Mouse (Mus musculus): ENCODE data around the gene Pvr.
A peak's percentile ranks its signal among the peaks of the same experiment; 100 is the strongest.

Pvr gene

DNA sequence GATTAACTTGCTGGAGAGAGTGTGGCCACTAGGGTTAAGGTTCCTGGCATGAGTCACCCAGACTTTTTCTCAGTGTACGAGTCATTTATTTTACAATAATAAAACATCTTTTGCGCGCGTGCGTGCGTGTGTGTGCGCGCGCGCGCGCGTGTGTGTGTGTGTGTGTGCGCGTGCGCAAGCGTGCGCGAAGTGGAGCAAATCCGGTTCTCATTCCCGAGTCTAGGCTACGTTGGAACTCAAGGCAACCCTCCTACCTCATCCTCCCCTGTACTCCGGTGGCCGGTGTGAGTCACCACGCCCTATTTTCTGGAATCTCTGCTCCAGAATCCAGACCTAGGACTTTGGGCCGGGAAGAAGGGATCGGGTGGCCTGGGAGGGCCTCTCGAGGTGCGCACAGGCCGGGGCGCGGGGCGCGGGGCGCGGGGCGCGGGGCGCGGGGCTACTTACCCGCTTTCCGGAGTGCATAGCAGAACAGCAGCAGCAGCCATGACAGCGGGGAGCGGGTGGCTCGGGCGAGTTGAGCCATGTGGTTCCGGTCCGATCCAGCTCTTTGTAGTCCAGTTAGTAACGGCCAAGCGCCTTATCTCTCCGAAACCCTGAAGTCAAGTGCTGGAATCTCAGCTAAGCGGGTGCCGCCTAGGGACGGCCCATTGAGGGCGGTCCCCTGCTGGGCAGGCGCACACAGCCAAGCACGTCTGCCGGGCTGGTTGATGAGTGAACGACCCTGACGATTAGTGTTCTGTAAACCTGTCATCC lies at the start of gene Pvr:
TSS of gene Pvr (minus strand) at position 655 of the 756 bp plus-strand sequence.
- peak; percentile 50 to 69 for DNase-seq (ENCODE audit: low spot score in 2 of 2)

- no peak for DNase-seq (ENCODE audit: low spot score in 2 of 2)
These were observed 49.2 kb upstream of the Pvr start for GRCm38 (mm10) chr7:19970196-19970595.

GRCm38 (mm10) chr7:19969541-19970090 lies 48.7 kb upstream of the Pvr start:
- DNase-seq (ENCODE audit: low spot score in 2 of 2): no peak

- DNase-seq (ENCODE audit: low spot score in 2 of 2): no peak
These were observed 48.1 kb upstream of the Pvr start for GRCm38 (mm10) chr7:19969106-19969505.

DNA sequence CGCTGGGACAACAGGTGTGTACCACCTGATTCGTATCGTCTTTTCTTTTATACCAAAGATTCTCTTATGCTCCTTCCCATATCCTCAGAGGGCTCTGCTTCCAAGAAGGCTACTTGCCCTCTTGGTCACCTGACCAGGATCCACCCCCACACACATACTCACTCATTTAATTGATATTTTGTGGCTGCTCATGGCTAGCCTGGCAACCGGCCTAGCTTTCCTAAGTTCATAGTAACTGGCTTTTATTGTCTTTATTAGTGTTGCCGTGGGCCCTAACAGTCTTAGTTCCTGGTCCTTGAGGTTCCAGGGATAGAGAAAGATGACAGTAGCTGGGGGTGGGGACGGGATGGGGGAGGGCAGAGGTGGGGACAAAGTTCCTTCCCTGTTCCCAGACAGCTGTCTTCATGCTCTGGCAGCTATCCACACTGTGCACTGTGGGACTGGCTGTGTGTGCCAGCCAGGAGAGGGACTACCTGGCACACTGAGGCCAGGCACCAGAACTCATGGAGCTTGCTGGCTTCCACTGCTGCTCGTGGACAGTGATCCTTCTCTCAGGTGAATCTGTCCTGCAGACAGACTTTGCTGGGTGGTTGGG lies 44.1 kb upstream of the Pvr start, which contains the start of gene Ceacam20:
TSS of gene Ceacam20 (plus strand) at position 428 of the 595 bp plus-strand sequence.
- no peak for DNase-seq (ENCODE audit: low spot score in 2 of 2)

- DNase-seq (ENCODE audit: low spot score in 2 of 2): no peak
These were observed 41.5 kb upstream of the Pvr start for GRCm38 (mm10) chr7:19962423-19962822.

GRCm38 (mm10) chr7:19956341-19956781 lies 35.4 kb upstream of the Pvr start:
- peak; percentile 85 to 96 for DNase-seq (ENCODE audit: low spot score in 2 of 2)

GRCm38 (mm10) chr7:19955861-19956260 lies 34.9 kb upstream of the Pvr start:
- DNase-seq (ENCODE audit: low spot score in 2 of 2): no peak

- DNase-seq (ENCODE audit: low spot score in 2 of 2): no peak
These were observed 32.1 kb upstream of the Pvr start for GRCm38 (mm10) chr7:19953054-19953453.

- DNase-seq (ENCODE audit: low spot score in 2 of 2): no peak
These were observed 31.5 kb upstream of the Pvr start for GRCm38 (mm10) chr7:19952320-19952986.

GRCm38 (mm10) chr7:19950589-19950988 lies 29.6 kb upstream of the Pvr start, which contains the start of gene Igsf23:
TSS of gene Igsf23 (minus strand) at chr7:19950756.
- no peak for DNase-seq (ENCODE audit: low spot score in 2 of 2)

DNA sequence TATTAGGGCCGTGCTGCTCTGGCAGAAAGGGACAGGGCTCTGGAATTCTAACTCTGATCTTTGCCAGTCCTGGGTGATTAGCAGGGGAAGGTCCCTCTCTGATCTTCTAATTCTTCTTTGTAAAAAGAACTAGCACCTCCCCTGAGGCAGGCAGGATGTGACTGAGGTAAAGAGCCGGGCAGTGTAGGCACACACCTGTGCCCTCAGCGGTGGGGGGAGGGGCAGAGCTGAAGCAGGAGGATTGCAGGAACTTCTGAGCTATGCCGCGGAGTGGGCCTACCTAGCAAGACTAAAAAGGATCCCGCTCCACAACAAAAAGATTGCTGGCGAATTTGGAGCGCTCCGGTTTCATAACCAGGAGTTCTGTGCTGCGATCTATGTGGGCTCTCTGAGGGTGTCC lies 29.0 kb upstream of the Pvr start:
- DNase-seq (ENCODE audit: low spot score in 2 of 2): no peak

DNA sequence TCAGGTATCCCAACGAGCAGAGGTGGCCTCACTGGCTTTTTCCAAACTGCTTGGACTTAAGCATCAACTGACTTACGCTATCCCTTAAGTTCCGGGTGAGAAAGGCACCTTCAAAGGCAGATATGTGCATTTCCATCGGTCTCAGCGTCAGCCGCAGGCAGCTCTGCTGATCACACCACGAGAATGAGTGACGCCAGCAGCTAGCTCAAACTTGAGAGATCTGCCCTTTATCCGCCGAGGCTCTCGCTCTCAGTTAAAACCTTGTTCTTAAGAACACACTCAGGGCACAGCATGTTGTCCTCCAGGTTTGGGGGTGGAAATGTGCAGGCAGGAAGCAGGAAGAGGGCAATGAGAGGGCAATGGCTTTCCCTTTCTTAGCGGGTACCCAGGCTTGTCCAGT lies 28.0 kb upstream of the Pvr start:
- no peak for DNase-seq (ENCODE audit: low spot score in 2 of 2)

- DNase-seq (ENCODE audit: low spot score in 2 of 2): no peak
These were observed 25.0 kb upstream of the Pvr start for GRCm38 (mm10) chr7:19945821-19946515.

- no peak for DNase-seq (ENCODE audit: low spot score in 2 of 2)
These were observed 24.2 kb upstream of the Pvr start for GRCm38 (mm10) chr7:19945201-19945600.

DNA sequence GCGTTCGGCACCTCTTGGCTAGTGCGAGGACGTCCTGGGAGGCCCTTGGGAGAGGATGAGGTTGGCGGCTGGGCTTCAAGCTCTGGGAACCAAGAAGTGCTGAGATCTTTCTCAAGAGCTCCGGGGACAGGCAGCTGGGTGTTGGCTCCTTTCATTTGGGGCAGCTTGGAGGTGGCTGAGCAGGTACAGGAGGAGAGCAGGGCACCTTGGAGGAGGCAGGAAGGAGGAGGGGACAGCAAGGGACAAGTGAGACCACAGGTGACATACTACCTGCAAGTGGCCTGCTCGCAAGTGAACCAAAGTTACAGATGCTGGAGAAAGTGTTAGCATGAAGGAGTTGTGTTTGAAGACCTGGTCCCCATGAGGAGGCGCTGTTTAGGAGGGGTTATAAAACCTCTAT lies 23.7 kb upstream of the Pvr start:
- DNase-seq (ENCODE audit: low spot score in 2 of 2): no peak

GRCm38 (mm10) chr7:19940256-19940655 lies 19.3 kb upstream of the Pvr start:
- DNase-seq (ENCODE audit: low spot score in 2 of 2): no peak

DNA sequence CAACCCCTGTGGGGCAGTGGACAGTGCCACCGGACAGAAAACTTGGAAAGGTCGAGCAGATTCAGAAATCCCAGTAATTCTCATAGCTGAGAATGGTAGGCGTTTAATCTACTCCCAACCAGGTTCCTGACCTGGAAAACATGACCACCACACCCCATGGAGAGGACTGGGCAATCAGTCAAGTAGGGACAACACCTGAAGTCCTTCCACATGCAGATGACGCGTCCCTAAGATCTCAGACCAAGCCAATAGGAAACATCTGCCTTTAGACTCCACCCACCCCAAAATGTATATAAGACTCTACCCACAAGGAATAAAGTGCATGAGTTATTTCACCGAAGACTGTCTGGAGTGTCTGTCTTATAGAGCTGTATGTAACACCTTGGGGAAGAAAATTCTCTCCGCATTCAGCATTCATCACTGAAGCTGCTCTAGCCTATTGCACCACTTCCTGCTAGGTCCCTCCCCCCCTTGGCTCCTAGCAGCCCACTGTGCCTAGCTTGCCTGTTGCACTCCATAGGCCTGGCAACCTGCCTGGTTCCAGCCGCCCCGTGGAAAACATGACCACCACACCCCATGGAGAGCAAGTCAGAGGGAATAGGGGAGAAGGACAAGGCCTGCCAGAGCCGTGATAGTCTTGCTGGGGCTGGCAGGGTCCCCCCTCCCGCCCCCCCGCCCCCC lies 18.7 kb upstream of the Pvr start:
- peak in 1 of 2 experiments; percentile 20 for DNase-seq (ENCODE audit: low spot score in 2 of 2)

GRCm38 (mm10) chr7:19937229-19937821 lies 16.4 kb upstream of the Pvr start:
- no peak for DNase-seq (ENCODE audit: low spot score in 2 of 2)

DNA sequence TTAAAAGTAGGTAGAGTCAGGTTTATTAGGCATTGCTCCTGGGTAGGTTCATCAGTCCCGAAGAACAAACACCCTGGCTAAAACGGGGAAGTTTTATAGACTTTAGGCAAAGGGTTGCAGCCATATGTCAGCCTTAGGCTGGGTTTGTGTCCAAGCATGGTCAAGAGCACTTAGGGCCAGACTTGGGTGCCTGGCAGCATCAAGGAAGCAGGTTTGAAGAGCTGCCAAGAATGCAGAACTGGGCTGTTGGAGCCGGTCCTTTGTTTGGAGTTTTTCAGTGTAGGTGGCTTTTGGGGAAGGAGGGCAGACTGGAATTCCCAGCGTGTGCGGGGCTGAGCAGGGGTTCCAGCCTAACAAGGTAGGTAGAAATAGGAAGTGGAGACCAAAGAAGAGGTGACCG lies 15.0 kb upstream of the Pvr start:
- no peak for DNase-seq (ENCODE audit: low spot score in 2 of 2)

Measured in frontal cortex, postnatal 25 days (tissue).